Mouse (Mus musculus) ES-Bruce4 (cell line): ENCODE measurements around the gene Slc23a2. TPM values are rescaled to one million over a fixed set of nuclear protein-coding genes. Genes with fewer than 3 reads are reported as not detected.
A peak's percentile ranks its signal among the peaks of the same experiment; 100 is the strongest.

Experiments used
- H3K27ac ChIP-seq: 2 replicates; pipeline ENCODE4 v1.5.1; 2012; ENCODE audit warnings: low read length, inconsistent platforms; ENCODE audit not compliant: insufficient read depth
- H3K27me3 ChIP-seq: 2 replicates; pipeline ENCODE4 v1.6.1; 2012; ENCODE audit warnings: mild to moderate bottlenecking, low read length, inconsistent platforms; ENCODE audit not compliant: control insufficient read depth, poor library complexity, insufficient read depth, severe bottlenecking
- H3K36me3 ChIP-seq: 2 replicates; pipeline ENCODE4 v1.6.1; 2012; ENCODE audit warnings: inconsistent platforms, mild to moderate bottlenecking, low read length, moderate library complexity; ENCODE audit not compliant: control insufficient read depth, poor library complexity, insufficient read depth, severe bottlenecking
- H3K4me1 ChIP-seq: one replicate; pipeline ENCODE4 v1.8.1; 2011; ENCODE audit warnings: low read length; ENCODE audit not compliant: control insufficient read depth, insufficient read depth
- H3K4me3 ChIP-seq: 2 replicates; pipeline ENCODE4 v1.5.1; 2011; ENCODE audit warnings: low read depth, mild to moderate bottlenecking, low read length
- H3K9ac ChIP-seq: 2 replicates; pipeline ENCODE4 v1.6.1; 2012; ENCODE audit warnings: low read depth, mild to moderate bottlenecking, inconsistent platforms; ENCODE audit not compliant: poor library complexity, severe bottlenecking
- H3K9me3 ChIP-seq: replicated peaks from 2 replicates; pipeline ENCODE4 v1.6.1; 2012; ENCODE audit warnings: mild to moderate bottlenecking, low read length, inconsistent platforms; ENCODE audit not compliant: control insufficient read depth, poor library complexity, insufficient read depth, severe bottlenecking
- CTCF ChIP-seq: IDR thresholded peaks from one replicate; pipeline ENCODE4 v1.8.1; 2011; ENCODE audit warnings: low read depth, low read length
- EP300 ChIP-seq: IDR thresholded peaks from 2 replicates; pipeline ENCODE4 v1.6.1; 2011; ENCODE audit warnings: low read depth, low read length; ENCODE audit not compliant: insufficient read depth
- POLR2A ChIP-seq: IDR thresholded peaks from one replicate; pipeline ENCODE4 v1.8.1; 2011; ENCODE audit warnings: low read length; ENCODE audit not compliant: insufficient read depth
- polyA plus RNA-seq: library from polyadenylated mRNA; stranded (reverse); fragments of >200 nt; gene quantifications from 2 replicates; pipeline ENCODE4 v1.2.4, GENCODE M21; 2011; ENCODE audit warnings: low read depth; ENCODE audit not compliant: missing spikeins, insufficient read depth, insufficient read length

Slc23a2 gene
- polyA plus RNA-seq, 1 experiment, result 20.8 TPM

GRCm38 (mm10) chr2:132115344-132115743 lies 29.6 kb downstream of the Slc23a2 start:
- Histone ChIP-seq H3K9me3 (no peaks in the 10 kb centered on the region), H3K27me3 (no peaks in the 10 kb centered on the region), H3K27ac (no peak overlapping the region), H3K4me1 (no peaks in the 10 kb centered on the region), H3K4me3 (no peak overlapping the region), H3K9ac (no peak overlapping the region), H3K36me3 (no peaks in the 10 kb centered on the region)
- no peak for TF ChIP-seq CTCF
- no peak for TF ChIP-seq POLR2A
- TF ChIP-seq EP300, result no peak

DNA sequence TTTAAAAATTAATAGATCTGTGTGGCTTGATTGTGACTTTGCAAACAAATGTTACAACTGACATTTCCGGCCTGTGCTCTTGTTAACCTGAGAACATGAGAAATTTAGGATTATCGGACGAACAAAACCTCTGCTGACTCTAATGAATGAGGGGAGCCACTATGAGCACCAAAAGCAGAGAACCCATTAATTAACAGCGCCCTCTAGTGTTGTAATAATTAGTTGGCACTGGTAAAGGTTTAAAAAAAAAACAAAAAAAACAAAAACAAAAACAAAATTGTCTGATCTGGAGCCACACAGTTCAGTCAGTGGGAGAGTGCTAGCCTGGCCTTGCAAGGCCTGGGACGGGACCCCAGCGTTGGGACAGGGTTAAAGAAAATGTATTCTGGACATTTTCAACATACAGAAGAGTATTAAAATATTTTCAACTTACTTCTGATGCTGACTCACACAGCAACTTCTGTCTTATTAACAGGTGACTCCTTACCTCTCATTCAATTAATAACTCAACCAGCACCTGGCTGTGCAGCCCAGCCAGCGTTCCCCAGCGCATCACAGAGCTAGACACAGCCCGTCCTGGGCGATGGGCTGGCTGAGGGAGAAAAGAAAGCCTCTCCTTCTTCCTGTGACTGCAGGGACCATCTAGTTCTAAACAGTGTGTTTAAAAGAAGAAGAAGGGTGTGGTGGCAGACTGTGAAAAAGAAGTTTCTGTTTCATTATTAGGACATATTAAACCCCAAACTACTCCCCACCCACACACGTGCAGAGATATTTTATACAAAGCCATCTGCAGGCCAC lies 30.7 kb downstream of the Slc23a2 start:
- Histone ChIP-seq H3K4me3 (no peak overlapping the region), H3K36me3 (no peaks in the 10 kb centered on the region), H3K4me1 (no peaks in the 10 kb centered on the region), H3K27ac (no peak overlapping the region), H3K9me3 (no peaks in the 10 kb centered on the region), H3K9ac (no peak overlapping the region), H3K27me3 (no peaks in the 10 kb centered on the region)
- TF ChIP-seq CTCF (no peak), POLR2A (no peak)

- Histone ChIP-seq H3K4me3 (no peak overlapping the region), H3K27me3 (no peaks in the 10 kb centered on the region), H3K4me1 (no peaks in the 10 kb centered on the region), H3K9me3 (no peaks in the 10 kb centered on the region), H3K36me3 (no peaks in the 10 kb centered on the region), H3K9ac (no peak overlapping the region), H3K27ac (no peak overlapping the region)
- TF ChIP-seq EP300 (no peak), POLR2A (no peak), CTCF (no peak)
These were observed 32.6 kb downstream of the Slc23a2 start for GRCm38 (mm10) chr2:132112319-132112718.

- H3K36me3 ChIP-seq, result no peaks in the 10 kb centered on the region
- TF ChIP-seq EP300, result no peak
- no peak for TF ChIP-seq CTCF
- TF ChIP-seq POLR2A, result no peak
- no peaks in the 10 kb centered on the region for H3K27me3 ChIP-seq
- H3K27ac ChIP-seq, result no peak overlapping the region
- H3K9me3 ChIP-seq, result no peaks in the 10 kb centered on the region
- H3K9ac ChIP-seq, result no peak overlapping the region
- H3K4me3 ChIP-seq, result no peak overlapping the region
- no peaks in the 10 kb centered on the region for H3K4me1 ChIP-seq
These were observed 33.0 kb downstream of the Slc23a2 start for GRCm38 (mm10) chr2:132111905-132112304.

DNA sequence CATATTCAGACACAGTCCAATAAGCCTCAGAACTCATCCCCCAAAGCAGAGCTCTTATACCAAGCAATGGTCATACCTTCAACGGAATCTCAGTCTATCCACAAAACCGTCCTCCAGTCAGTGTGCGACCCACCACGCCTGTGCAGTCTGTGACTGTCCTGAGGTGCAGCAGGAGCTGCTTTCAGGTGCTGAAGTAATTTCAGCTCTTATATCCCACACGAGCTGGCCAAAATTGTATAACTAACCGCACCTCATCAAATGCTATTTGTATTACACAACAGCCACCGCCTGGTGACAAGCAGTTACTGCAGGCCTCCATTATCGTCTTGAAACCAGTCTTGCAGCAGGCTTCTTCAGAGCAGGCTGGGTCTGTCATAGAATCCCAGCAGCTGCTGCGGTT lies 33.6 kb downstream of the Slc23a2 start:
- TF ChIP-seq CTCF, result peak; percentile 6
- no peak for TF ChIP-seq POLR2A
- Histone ChIP-seq H3K36me3 (no peaks in the 10 kb centered on the region), H3K4me3 (no peak overlapping the region), H3K4me1 (no peaks in the 10 kb centered on the region), H3K9ac (no peak overlapping the region), H3K27ac (no peak overlapping the region), H3K27me3 (no peaks in the 10 kb centered on the region), H3K9me3 (no peaks in the 10 kb centered on the region)

GRCm38 (mm10) chr2:132110702-132111101 lies 34.2 kb downstream of the Slc23a2 start:
- no peak overlapping the region for H3K27ac ChIP-seq
- no peak overlapping the region for H3K9ac ChIP-seq
- H3K4me1 ChIP-seq, result no peaks in the 10 kb centered on the region
- no peaks in the 10 kb centered on the region for H3K9me3 ChIP-seq
- H3K36me3 ChIP-seq, result no peaks in the 10 kb centered on the region
- TF ChIP-seq CTCF, result no peak
- TF ChIP-seq POLR2A, result no peak
- TF ChIP-seq EP300, result no peak
- H3K4me3 ChIP-seq, result no peak overlapping the region
- no peaks in the 10 kb centered on the region for H3K27me3 ChIP-seq
